Mouse (Mus musculus): ENCODE results near the gene Stat3.

Stat3 gene

DNA sequence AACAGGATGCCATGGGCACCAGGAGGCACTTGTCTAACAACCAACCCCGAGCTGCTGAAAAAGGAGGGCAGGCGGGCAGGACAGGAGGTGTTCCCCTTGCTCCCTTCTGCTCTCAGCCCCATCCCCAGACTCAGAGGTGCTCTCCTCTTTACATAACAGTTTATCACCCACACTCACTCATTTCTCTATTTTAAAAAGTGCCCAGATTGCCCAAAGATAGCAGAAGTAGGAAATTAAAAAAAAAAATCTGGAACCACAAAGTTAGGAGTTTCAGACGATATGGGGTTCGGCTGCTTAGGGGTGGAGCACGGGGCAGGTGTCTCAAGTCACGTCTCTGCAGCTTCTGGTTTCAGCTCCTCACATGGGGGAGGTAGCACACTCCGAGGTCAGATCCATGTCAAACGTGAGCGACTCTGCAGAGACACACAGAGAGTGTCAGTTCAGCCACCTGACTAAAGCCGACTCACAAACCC lies 51.0 kb downstream of the Stat3 start:
- DNase-seq (ENCODE audit: low read depth), result no peak

DNA sequence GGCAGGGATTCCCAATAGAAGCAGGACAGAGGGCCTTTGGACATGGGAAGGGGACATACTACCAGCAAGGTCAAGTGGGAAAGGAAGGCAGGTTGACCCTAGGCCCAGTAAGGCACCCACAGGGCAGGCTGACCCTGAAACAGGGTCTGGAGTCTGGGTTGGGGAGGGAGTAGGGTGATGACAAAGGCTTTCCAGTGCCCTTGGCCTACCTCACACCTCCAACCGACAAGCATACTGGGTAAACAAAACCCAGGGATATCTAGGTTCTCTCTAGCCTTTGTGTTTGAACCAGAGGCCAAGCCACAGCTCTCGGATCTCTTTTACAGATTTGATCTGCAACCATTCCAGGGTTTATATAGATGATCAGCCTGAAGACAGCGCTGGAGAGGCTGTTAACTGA lies 51.6 kb downstream of the Stat3 start:
- DNase-seq (ENCODE audit: low read depth), result no peak

DNA sequence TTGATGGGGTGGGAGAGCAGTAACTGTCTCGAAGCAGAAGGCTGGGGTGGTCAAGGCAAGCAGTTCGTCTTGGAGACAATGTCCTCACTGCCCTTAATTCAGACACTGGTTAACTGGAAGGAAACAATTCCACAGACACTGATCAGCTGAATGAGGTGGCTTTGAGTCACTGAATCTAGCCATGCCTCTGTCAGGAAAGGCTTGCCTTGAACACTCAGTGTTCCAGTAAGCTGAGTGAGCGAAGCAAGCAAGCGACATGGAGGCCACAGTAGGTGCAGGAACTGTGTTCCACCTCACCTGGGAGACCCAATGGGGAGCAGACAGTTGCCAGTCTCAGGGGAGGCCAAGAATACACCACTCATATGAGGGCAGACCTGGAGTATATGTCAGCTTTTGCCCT lies 52.1 kb downstream of the Stat3 start:
- DNase-seq (ENCODE audit: low read depth), result no peak

DNA sequence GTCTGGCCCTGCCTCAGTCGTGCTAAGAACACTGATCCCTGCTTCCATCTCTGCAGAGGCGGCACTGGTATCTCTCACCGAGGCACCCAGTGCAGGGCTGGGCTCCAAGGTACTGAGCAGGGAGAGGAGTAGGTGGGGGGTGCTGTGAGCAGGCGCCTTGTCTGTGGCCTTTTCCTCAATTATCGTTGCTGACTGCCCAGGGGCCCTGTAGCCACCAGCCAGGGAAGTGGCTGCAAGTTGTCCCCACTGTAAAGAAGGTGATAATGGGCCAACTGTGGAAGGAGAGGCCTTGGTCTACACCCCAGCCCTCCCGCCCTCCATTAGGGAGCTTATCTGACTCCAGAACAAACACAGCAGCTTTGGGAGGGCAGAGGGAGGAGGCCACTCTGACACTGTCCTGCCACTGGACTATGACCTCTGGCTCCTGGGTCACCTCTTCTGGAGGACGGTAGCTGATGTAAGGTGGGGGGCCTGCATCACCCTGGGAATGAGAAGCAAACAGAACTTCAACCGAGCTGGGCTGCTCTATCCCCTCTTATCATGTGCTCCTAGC lies 53.1 kb downstream of the Stat3 start:
- DNase-seq (ENCODE audit: low read depth), result no peak

DNA sequence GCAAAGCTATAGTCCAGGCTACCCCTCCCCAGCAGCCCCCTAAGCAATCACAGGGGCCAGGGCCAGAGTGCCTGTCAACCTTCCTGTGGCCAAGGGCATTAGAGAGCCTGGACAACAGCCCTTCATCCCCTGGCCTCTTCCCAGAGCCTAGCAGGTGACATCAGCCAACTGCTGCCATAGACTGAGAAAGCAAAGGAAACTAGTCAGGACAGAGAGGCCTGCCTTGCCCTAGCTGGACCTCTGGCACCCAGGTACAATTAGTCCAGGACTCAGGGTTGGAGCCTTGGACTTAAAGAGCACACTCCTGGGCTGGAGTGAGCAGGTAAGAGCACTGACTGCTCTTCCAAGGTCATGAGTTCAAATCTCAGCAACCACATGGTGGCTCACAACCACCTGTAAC lies 53.9 kb downstream of the Stat3 start:
- DNase-seq (ENCODE audit: low read depth), result no peak

DNA sequence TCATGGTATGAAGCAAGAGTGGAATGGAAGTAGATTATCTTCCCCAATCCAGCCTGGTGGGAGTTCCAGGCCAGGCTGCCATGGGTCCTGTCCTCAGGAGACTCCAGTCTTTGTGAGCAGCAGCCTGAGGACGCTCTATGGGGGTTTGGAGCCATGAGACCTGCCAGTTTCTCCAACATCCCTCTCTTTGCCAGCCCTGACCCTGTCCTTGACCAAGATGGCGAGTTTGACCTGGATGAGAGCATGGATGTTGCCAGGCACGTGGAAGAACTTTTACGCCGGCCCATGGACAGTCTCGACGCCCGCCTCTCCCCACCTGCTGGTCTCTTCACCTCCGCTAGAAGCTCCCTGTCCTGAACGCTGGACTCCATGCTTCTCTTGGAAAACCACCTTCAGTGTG lies 55.7 kb downstream of the Stat3 start:
- no peak for DNase-seq (ENCODE audit: low read depth)

DNA sequence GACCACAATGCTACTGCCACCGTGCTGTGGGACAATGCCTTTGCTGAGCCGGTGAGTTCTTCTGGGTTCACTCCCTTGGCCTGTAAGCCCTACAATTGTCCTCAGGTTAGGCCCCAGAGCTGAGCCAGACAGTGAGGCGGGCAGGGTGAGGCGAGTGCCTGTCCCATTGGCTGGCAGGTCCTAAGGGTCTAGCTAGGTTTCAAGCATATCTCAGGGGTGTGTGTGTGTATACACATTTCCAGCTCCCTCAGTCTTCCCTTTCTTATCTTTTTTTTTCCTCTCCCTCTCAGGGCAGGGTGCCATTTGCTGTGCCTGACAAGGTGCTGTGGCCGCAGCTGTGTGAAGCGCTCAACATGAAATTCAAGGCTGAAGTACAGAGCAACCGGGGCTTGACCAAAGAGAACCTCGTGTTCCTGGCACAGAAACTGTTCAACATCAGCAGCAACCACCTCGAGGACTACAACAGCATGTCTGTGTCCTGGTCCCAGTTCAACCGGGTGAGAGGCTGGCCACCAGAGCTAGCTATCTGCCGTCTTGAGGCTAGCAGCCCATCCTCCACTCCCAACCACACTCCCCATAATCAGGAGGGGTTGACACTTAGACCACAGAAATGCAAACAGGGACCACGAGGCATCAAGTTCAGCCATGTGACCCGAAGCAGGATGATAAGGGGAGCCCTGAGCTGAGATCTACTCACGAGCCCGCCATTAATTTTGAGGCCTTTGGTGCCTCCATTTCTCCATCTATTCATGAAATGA lies 59.8 kb downstream of the Stat3 start:
- no peak for DNase-seq (ENCODE audit: low read depth)

DNA sequence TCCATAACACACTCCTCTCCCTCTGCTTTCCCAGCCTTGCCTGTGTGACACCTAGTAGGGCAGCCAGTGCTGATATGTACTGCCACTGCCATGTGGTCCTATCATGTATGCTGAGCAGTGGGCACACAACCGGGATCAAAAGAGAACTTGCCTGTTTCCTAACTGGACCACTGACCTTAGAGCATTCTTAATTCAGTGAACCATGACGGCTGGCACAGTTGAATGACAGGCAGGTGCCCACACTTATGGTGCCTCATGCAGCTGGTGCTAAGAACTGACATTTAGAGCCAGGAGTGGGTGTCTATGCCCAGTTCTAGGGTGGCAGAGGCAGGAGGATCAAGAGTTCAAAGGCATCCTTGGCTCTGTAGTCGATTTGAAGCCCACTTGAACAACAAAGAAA lies 63.6 kb downstream of the Stat3 start:
- no peak for DNase-seq (ENCODE audit: low read depth)

DNA sequence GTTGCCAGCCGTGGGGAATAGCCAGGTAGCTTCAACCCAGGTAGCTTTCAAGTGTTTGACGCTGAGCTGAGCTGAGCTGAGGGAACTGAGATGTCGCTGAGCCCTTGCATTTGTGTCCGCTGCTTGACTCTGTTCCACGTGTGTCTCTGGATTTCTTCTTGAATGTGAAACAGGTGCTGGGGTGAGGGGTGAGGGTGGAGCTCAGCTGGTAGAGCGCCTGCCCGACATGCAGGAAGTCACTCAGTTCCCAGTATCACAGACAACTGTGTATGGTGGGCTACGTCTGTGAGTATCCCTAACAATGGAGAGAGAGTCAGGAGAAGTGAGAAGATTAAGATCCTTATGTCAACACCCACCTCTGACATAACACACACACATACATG lies 68.4 kb downstream of the Stat3 start:
- no peak for DNase-seq (ENCODE audit: low read depth)

DNA sequence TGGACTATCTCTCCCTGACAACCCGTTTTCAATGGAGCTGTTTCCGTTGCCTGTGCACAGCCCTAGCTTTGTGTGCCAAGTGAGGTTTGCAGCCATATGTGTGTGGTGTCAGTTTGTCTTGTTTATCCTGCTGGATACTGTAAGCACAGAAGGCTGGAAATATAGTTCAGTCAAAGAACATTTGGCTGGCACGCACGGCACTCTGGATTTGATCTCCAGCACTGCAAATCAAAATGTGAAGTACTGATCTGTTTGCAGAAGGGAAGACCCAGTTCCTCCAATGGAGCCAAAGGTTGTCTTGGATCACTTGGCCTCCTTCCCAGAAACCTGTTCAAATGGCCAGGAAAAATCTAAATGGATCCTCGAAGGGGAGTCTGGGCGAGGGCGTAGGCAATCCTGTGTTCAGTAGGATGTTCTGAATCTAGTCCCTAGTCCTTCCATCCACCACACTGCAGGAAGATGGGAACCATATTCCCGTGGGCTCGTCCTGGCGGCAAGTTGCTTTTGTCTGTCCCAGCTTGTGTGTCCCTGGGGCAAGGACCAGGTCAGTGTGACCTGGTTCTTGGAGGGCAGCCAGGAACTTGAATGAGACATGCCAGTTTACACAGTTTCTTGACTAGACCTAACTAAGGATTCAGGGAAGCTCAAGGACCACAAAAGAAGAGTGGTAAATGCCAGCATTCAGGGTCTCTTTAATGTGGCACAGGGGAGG lies 68.9 kb downstream of the Stat3 start:
- DNase-seq (ENCODE audit: low read depth), result no peak

DNA sequence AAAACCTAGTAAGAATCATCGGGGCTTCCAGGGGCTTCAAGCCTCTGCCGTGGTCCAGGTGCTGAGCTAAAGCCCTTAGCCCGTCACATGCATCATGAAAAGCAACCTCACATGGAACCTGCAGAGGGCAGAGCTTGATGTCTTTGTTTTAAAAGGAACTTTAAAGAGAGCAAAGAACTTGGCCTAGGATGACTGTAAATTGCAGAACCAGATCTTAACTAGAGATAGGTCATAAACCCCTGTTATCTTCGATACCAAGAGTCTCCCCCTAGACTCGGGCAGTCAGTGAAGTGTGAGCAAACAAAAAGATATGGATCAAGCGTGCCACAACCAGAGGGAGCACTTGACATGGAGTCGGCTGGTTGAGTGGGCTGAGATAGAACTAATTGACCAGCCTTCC lies 73.7 kb downstream of the Stat3 start:
- no peak for DNase-seq (ENCODE audit: low read depth)

DNA sequence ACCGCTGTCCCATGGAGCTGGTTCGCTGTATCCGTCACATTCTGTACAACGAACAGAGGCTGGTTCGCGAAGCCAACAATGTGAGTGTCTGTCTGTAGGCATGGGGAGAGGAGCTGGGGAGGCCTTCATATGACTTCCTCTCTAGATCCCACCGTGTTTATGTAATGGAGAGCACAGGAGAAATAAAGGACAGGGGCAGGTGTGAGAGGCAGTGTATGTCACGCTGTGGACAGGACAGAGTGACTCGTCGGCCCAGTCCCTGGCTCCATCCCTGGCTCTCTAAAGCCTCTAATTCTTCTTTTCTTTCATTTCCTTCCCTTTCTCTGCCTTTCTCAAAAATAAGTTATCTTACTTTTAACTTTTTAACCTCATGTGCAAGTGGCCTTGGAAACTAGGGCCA lies 76.2 kb downstream of the Stat3 start:
- no peak for DNase-seq (ENCODE audit: low read depth)

DNA sequence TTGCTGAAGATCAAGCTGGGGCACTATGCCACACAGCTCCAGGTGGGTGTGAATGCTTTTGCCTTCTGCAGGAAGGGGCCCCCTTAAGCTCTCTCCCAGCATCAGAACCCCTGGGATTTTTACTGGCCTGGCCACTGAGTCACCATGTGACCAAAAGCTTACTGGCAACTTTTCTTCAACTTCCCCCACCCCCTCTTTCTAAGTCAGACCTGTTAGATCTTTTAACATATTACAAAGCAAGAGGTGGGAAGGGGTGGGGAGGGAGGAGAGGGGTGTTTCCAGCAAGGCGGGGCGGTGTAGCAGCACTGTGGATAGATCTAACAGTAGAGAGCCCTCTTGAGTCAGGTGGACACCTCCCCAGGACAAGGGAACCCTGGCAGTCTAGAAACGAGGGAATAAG lies 77.5 kb downstream of the Stat3 start:
- no peak for DNase-seq (ENCODE audit: low read depth)

DNA sequence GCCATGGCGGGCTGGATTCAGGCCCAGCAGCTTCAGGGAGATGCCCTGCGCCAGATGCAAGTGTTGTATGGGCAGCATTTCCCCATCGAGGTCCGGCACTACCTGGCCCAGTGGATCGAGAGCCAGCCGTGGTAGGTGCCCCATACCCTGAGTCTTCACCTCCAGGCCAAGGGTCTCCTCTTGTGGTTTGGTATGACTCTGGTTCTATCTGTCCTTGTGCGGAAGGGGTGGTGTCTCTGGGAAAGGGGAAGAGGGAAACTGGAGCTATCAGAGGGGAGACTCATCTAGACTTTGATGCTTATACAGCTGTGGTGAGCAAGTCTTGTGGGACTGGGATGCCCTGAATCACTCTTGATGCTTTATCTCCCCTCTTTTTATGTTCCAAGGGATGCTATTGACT lies 78.0 kb downstream of the Stat3 start:
- no peak for DNase-seq (ENCODE audit: low read depth)

DNA sequence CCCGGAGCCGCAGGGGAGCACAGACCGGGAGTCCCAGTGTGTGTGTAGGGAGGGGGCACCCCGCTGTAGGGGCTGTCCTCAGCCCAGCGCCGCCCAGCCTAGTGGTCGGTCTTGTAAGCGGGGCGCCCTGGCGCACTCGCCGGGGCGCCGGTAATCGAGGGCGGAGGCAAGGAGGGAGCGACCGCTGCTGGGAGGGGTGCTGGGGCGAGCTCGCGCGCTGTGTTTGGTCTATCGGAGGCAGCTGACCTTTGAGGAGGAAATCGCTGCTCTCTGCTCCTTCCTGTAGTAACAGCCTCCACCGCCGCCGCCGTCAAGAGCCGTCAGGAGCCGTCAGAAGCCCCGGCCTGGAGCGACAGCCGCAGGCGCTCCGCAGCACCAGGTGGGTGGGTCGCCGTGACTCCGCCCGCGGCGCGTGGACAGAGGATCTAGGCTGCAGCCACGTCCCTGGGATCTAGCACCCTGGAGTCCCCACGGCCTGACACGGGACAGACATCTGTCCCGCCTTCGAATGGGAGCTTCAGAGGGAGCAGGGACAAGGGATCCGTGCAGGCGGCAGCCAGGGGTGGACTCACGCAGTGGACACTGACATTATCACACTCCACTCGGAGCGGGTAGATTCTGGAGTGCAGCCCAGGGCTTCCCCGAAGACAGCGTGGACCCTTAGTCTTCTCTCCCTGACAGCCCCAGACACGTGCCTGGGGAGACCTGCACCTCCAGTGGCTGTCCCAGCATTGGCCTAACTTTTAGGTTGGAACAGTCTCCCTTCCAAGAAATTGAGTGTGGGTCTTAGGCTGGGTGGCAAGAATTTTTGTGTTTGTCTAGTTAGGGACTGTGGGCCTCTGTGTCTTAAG lies 78.9 kb downstream of the Stat3 start:
- peak; percentile 74 for DNase-seq (ENCODE audit: low read depth)

DNA sequence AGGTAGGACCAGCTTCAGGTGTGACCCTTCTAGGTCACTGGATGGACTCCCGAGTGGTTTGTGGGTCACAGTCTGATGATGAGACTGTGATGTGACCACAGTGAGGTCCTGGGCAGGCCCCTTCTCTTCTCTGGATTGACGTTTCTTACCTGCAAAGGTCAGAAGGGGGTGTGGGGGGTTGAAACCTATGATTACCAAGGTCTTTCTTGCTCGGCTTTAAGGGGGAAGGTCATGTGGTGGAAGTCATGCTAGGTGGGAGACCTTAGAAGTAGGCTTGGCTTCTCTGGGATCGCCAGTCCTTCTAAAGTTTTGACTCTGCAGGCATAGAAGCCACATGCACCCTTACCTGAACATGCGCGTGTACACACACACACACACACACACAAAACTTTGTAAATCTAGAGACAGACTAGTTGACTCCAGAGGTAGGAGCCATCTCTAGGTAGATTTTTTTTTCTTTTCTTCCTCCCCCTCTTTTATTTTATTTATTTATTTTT lies 79.7 kb downstream of the Stat3 start:
- DNase-seq (ENCODE audit: low read depth), result no peak

DNA sequence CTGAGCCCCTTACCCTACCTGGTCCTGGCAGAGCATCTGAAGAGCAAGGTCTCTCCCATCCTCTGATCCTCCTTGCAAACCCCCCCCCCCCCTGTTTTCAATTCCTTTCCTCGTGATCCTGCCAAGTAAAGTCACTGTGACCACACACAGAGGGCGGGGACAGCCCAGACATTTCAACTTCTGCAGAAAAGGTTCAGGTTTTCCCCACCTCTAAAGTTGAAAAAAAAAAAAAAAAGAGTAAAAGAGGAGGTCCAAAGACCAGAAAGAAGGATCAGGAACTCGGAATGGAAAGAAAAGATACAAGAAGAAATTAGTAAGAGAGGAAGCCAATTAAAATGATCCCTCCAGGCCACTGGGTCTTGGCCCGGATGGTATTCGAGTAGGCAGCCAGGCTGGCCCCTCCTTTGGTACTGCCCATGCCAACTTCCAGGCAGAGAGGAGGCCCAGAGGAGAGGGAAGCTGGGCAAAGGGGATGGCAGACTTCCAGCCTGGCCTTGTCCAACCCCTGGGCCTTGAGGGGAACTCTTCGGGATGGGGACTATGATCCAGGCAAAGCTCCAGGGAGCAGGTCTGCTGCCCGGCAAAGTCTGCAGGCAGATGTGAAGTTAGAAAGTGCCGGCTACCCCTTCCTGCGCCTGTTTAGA lies 80.3 kb downstream of the Stat3 start, which contains the start of gene Stat5a:
Stat5a (plus strand) TSS at position 417 of the 644 bp plus-strand sequence.
- no peak for DNase-seq (ENCODE audit: low read depth)

DNA sequence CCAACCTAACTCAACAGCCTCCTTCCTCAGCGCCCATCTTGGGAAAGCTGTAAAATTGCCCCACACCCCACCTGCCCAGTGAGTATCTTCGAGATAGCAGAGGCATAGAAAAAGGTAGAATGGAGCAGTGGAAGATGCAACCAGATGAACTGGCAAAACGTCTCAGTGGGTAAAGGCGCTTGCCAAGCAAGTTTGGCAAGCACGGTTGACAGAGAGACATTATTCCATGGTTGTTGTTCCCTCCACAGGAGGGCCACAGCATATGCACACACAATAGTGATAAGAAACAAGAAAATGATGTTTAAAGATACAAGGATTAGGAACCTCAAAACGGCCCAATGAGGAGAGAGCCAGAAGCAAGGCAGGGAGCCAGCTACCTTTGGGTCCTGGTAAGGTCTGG lies 81.4 kb downstream of the Stat3 start:
- no peak for DNase-seq (ENCODE audit: low read depth)

DNA sequence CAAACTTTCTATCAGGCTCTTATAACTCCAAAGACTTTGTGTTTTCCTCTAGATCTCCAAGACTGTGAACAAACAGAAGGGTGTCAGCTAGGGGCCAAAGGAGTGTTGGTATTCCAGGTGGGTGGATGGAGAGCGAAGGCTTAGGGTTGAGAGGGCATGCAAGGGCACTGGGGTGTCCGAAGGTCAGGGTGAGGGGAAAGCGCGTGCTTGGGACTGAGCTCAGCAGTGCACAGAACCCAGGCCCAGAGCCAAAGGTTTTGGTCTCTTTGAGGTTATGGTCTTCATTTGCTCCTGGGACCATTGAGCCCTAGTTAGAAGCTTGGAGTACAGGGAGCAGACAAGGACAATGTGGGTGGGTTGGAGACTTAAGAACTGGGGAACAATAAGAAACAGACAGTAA lies 84.2 kb downstream of the Stat3 start:
- no peak for DNase-seq (ENCODE audit: low read depth)

DNA sequence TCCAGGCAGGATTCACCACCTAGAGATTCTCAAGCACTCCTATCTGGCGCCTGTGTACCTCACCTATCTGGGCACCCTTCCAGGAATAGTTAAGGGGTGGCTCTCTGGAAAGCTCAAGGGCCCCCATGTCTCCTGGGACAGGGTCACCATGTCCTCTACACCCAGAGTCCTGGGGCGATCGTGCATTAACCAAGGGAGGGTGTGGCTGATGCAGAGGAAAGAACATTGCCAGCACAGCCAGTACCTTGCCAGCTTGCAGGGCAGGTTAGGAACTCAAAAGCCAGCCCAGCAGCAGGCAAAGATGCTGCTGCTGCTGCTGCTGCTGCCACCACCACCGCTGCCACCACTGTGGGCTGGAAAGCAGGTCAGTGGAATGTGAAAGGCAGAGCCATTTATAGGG lies 85.1 kb downstream of the Stat3 start:
- DNase-seq (ENCODE audit: low read depth), result no peak

DNA sequence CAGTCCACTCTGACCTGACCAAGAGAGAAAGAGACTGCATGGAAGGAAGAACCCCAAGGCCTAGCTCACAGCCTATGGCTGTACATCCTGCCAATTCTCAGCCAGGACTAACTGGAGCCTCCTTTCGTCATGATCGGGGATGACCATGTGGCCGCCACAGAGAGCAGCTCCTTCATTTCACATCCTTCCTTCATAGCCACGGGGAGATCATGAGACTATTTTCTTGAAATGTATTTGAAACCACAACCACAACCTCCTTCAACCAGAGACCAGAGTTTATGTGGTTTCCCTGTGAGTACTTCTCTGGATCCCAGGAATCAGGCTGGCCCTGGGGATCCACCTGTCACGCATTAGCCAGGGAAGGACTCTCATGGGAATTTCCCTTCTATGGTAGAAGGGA lies 86.3 kb downstream of the Stat3 start:
- DNase-seq (ENCODE audit: low read depth), result no peak

DNA sequence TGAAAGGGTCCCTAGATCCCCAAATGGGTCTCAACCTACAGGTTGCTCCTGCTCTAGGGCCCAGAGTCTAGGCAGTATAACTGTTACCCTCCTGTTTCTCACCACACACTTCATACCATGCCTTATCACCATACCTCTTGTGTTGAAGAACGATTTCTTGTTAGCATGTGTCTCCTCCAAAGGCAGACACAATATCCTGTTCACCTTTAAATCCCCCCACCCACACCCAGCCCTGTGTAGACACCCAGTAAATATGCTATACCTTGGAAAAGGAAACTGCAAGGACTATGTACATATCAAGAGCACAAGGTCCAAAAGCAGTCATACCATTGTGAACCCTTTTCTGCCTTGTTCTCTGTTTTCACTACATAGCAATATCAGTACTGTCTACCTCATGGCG lies 87.3 kb downstream of the Stat3 start:
- no peak for DNase-seq (ENCODE audit: low read depth)
